Mouse (Mus musculus) layer of hippocampus, adult 18-20 months (tissue): Measurements from ENCODE around the gene Map2k4. TPM values are rescaled to one million over a fixed set of nuclear protein-coding genes. Genes with fewer than 3 reads are reported as not detected.

Experiments
- DNase-seq, 2 experiments: peaks; one replicate each; pipeline ENCODE4 v3.0.0; 2022; ENCODE audit warnings: low spot score in 2 of 2
- total RNA-seq, 2 experiments: library from RNA; stranded (reverse); gene quantifications; 2 replicates each; pipeline ENCODE4 v1.2.3; 2021

Map2k4 gene
- total RNA-seq, 2 experiments from 2014 or later: 194 to 201 TPM

- DNase-seq: no peak
Measured at GRCm38 (mm10) chr11:65773946-65774656, 14.0 kb downstream of the Map2k4 start.

- DNase-seq: no peak
Measured at GRCm38 (mm10) chr11:65773535-65773934, 14.6 kb downstream of the Map2k4 start.

GRCm38 (mm10) chr11:65771546-65771945 lies 16.6 kb downstream of the Map2k4 start:
- no peak for DNase-seq

- DNase-seq: no peak
Measured at GRCm38 (mm10) chr11:65769990-65770389, 18.1 kb downstream of the Map2k4 start.

GRCm38 (mm10) chr11:65768445-65768844 lies 19.7 kb downstream of the Map2k4 start:
- no peak for DNase-seq

GRCm38 (mm10) chr11:65760912-65761311 lies 27.2 kb downstream of the Map2k4 start:
- DNase-seq: no peak

- no peak for DNase-seq
Measured at GRCm38 (mm10) chr11:65759350-65759749, 28.7 kb downstream of the Map2k4 start.

GRCm38 (mm10) chr11:65754161-65754560 lies 33.9 kb downstream of the Map2k4 start:
- no peak for DNase-seq

- no peak for DNase-seq
Measured at GRCm38 (mm10) chr11:65753593-65753992, 34.5 kb downstream of the Map2k4 start.

- no peak for DNase-seq
Measured at GRCm38 (mm10) chr11:65750546-65750945, 37.6 kb downstream of the Map2k4 start.

- no peak for DNase-seq
Measured at GRCm38 (mm10) chr11:65747433-65747832, 40.7 kb downstream of the Map2k4 start.

- DNase-seq: peak; percentile 55 to 87
Measured at GRCm38 (mm10) chr11:65745707-65746333, 42.3 kb downstream of the Map2k4 start.

GRCm38 (mm10) chr11:65743866-65744265 lies 44.2 kb downstream of the Map2k4 start:
- no peak for DNase-seq

GRCm38 (mm10) chr11:65740811-65741210 lies 47.3 kb downstream of the Map2k4 start:
- DNase-seq: no peak

- DNase-seq: no peak
Measured at GRCm38 (mm10) chr11:65740390-65740789, 47.7 kb downstream of the Map2k4 start.

- no peak for DNase-seq
Measured at GRCm38 (mm10) chr11:65739880-65740279, 48.2 kb downstream of the Map2k4 start.

- no peak for DNase-seq
Measured at GRCm38 (mm10) chr11:65734656-65735055, 53.4 kb downstream of the Map2k4 start.

- DNase-seq: no peak
Measured at GRCm38 (mm10) chr11:65729623-65730217, 58.4 kb downstream of the Map2k4 start.

- no peak for DNase-seq
Measured at GRCm38 (mm10) chr11:65728906-65729305, 59.2 kb downstream of the Map2k4 start.

- DNase-seq: no peak
Measured at GRCm38 (mm10) chr11:65723715-65724114, 64.4 kb downstream of the Map2k4 start.

- DNase-seq: no peak
Measured at GRCm38 (mm10) chr11:65721615-65722014, 66.5 kb downstream of the Map2k4 start.

- no peak for DNase-seq
Measured at GRCm38 (mm10) chr11:65719960-65720359, 68.1 kb downstream of the Map2k4 start.
